Mouse (Mus musculus) embryo, embryonic 9.5 days (tissue): Measurements from ENCODE around the gene Josd2.

ENCODE experiments used
- DNase-seq: peaks from one replicate; pipeline ENCODE4 v3.0.0-alpha.2; 2017; ENCODE audit errors: extremely low spot score

Josd2 gene

DNA sequence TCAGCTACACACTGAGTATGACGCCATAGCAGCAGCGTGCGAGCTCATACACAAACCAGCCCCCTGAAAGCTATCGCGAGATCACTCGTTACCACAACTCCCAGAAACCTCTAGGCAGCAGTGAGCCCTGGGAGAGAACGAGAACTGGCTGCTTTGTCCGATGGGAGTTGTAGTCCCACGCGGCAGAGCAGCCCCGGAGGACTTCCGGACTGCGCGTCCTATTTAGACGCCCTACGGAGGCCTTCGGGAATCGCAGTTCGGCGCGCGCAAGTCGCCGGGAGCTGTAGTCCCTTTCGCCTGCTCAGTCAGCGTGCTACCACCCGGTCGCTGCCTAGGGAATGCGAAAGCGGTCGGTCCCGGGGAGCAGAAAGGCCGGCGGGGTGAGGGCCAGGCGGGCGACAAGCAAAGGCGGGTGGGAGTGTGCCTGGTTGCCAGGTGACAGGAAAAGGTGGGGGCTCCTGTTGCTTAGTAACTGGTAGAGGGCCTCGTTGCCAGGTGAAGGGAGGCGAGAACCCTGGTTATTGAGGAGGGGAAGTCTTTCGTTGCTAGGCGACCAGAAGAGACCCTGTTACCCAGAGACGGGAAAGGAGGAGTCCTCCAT is at the start of gene Josd2:
TSS of gene Josd2 (plus strand) at position 170 of the 601 bp plus-strand sequence.
- peak; percentile 93 for DNase-seq

DNA sequence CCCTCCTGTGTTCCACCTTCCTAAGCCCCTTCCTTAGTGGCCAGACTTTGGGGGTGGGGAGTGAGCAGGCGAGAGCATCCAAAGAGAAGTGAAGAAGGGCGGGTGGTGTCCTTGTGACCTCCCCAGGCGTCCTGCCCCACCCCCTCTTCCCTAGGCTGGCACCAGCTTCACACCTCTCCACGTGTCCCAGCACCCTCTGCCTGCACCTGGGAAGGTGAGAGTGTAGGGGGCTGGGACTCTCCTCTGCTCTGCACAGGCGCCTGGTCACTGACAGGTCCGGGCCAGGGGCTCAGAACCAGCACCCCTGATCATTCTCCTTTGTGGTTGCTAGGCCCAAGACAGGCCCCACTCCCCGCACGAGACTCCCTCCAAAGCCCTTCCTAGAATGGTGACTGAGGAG is 40.1 kb upstream of the Josd2 start:
- no peak for DNase-seq

DNA sequence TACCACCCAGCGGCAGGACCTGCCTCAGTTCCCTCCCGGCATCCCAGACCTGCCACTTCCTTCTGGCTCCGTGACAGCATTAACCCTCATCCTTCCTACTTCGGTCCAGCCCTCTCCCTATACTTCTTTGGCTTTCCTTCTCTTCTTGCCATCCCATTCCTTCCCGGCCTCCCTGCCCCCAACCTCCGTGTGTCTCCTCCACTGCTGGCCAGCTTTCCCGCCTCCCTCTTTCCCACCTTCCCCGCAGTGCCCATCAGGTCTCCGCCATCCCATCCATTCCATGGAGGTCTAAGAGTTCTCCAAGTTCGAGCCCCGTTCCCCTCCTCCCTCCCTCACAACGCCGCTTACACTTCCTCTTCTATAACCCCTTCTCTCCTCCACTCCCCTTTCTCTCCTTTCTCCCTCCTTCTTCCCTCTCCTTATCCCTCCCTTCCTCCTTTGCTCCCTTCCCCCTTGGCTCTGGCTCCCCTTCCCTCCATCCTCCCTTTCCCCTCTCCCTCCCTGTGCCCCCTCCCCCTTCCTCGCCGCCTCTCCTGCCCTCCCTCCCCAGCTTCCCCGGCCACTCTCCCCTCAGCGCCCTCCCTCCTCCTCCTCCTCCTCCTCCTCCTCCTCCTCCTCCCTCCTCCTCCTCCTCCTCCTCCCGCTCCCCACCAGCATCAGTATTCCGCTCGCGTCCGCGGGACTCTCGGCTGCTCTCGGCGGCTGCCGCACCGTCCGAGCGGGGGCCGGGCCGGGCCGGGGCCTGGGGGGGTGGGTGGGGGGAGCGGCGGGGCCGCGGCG is 39.4 kb upstream of the Josd2 start:
- DNase-seq: peak; percentile 65

DNA sequence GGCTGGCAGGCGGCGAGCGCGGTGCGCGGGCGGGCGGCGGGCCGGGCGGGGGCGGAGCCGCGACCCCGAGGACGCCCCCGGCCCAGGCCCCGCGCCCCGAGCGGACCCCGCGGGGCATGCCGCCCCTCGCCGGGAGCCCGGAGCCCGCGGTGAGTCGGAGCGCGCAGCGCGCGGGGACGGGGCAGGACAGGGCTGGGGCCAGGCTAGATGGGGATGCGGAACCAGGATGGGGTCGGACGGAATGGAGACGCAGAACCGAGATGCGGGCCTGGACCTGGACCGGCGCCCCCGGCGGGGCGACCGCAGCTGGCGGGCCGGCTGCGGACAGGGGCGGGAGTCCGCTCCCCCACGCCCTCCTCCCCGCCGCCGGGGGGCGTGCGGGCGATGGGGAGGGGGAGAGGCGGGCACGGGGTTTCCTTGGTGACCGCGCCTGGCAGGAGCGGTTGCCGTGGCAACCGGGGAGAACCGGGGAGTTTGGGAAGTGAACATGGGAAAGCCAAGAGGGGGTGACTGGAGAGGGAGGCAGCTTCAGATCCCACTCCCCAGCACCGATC is 38.7 kb upstream of the Josd2 start, which contains the start of gene Lrrc4b:
TSS of gene Lrrc4b (plus strand) at position 51 of the 554 bp plus-strand sequence.
- peak; percentile 72 for DNase-seq

DNA sequence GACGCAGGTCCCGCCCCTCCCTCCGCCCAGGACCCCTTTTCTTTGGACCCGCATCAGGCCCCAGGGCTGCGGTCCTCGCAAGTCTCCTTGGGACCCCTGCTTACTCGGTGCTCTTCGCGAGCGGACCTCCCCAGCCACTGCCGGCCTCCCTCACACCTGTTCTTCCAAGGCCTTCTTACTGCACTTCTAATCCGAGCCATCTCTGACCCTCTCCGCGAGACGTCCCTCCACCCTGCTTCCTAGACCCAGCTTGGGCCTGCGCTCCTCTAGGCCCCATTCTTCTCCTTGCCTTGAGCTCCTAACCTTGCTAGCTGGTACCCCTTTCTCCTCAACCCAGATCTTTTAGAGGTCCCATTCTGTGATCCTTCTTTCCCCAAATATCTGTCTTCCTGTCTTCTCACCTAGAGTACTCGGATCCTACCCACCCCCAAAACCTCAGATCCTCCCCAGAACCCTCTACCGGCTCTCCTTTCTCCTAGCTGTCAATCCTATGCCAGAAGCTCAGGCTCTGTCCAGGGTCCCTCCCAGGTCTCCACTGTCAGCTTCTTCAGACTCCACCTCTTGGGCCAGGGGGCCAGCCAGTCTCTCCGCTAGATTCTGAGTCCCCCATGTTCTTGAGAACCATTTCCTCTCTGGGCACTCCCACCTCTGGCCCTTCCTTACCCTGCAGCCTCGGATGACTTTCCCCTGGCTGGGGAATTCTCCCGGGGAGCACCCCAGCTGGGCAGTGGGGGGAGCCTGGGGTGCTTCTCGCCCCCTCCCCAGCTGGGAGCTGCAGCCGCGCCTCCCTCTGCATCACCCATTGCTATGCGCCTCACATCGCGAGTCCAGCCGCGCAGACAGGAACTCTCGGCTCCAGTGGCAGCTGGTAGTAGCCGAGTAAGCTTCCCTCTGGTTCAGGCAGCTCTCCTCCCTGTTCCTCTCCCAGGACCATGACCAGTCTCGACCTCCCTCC is 38.0 kb upstream of the Josd2 start:
- no peak for DNase-seq

DNA sequence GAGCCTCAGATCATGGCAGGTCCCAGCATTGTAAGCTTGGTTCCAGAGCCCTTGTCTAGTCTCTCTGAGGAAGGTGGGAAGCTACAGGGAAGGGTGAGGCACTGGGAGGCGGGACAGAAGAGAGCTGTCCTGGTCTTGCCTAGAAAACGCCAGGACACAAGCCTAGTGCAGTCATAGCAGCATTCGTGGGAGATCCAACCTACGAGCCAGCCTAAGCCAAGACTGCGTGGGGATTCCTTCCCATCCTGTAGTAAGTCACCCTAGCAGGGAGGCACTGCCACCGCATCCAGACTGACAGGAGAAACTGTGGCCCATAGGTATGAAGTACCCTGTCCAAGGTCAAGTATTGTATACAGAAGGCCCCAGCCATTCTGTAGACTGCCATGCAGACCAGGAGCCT is 35.2 kb upstream of the Josd2 start:
- DNase-seq: no peak

DNA sequence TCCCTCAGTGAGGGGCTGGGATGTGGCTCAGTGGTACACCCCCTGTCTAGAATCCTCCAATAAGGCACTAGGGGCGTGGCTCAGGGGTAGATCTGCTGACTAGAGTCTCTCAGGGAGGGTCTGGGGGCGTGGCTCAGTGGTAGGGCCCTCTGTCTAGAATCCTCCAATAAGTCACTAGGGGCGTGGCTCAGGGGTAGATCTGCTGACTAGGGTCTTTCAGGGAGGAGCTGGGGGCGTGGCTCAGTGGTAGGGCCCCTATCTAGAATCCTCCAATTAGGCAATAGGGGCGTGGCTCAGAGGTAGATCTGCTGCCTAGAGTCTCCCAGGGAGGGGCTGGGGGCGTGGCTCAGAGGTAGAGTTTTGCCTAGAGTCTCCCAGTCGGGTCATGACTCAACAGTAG is 34.4 kb upstream of the Josd2 start:
- DNase-seq: peak; percentile 72

DNA sequence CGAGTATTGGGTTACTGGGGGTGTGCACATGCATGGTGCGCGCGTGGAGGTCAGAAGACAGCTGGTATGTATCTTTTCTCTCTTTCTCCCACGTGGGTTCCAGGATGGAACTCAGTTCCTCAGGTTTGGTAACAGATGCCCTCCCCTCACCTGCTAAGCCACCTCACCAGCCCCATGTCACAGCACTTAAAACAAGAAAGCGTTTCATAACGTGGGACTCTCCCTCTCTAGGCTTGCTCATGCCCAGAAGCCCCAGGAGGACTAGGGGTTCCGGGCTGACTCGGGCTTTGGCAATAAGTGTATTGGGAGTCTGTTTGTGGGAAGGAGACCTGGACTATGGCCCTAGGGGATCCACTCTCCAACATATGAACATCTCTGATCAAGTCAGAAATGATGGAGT is 33.7 kb upstream of the Josd2 start:
- DNase-seq: no peak

DNA sequence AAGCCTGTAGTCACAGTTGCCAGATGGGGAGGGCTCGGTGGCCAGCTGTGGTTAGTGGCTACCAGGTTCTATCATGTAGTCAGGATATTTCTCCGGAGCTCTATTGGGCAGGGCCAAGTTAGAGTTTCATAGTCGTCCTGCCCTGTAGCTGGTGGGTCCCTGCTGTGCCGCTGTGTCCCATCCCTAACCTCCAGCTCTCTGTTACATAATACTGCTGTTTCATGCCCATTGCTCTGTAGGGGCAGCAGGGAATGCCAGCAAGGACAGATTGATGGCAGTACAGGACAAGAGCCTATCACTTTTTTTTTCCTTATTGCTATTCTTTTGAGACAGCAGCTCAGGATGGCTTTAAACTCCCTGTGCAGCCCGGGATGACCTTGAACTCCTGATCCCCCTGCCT is 32.0 kb upstream of the Josd2 start:
- no peak for DNase-seq

DNA sequence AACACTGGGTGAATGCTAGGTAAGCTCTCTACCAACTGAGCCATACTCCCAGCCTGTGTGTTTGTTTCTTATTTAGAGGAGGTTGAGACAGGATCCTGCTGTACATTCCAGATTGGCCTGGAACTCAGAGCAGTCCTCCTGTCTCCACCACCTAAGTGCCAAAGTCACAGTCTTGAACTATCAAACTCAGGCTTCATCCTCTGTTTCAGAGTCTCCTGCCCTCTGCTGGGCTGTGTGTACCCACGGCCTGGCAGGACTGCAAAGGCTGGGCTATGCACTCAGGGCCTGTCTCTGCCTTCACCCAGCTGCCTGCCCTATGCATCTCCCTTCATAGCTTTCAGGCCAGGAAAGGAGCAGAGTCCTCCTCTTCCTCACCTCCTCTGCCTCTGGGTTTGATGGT is 31.5 kb upstream of the Josd2 start:
- no peak for DNase-seq

DNA sequence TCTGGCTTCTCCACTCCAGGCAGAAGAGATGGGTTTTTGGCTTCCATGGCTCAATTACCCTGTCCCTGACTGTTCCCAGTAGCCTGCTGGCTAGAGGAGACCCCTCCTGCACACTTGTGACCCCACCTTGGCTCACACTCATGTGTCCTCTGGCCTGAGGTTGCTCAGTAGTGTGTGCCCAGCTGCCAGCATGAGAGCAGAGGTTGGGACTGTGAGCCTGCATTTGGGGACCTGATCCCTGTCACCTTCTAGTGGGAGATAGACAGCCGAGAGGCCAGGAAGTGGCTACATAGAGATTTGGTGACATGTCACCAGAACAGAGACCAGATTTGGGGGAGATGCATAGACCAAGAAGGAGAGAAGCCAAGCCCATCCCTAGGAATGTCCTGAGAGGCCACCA is 30.6 kb upstream of the Josd2 start:
- no peak for DNase-seq

DNA sequence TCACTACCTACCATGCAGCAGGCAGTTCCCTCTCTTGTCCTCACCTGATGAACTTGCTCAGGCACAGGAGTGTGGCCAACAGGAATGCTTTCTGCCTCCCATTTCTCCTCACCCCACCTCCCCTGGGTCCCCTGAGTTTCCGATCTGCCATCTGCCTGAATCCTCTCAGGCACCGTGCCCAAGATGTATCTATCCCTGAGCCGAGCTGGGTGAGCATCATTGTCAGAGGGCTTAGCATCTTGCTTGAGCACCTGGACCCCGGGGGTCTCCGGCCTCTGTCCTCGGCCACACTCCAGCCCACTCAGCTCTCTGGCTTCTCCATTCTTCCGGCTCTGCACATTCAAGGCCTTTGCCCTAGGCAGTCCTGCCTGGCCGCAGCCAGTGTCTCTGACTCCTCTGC is 29.8 kb upstream of the Josd2 start:
- DNase-seq: no peak

DNA sequence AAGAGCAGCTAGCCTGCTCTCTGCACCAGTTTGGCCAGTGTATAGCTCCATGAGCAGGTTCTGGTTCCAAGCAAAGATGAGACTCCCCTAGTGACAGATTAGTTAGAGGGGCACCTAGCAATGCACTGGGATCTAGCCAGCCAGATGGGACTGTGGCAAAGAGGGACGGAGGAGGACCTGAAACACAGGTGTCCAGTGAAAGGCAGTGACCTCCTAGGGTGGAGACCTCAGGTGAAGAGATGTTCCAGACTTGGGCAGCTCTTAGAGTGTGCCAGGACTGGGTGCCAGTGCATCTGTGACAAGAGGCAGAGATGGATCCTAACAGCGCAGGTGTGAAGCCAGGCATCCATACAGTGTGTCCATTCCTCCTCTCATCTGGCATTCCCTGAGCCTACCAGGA is 28.1 kb upstream of the Josd2 start:
- DNase-seq: no peak

DNA sequence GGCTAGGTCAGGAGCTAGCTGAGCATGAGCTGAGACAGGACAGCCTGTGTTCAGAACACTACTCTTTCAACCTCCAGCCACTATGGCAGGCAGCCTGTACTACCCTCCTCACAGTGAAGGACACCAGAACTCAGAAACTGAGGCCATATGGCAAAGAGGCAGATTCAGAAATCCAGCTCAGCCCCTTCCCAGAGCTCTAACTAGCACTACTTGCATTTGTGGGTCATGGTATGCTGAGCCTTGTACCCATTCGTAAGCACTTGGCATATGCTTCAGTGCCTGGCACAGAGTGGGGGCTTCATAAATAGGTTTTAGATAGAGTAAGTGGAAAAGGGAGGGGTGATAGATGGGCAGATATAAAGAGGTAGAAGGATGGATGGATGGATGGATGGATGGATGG is 27.3 kb upstream of the Josd2 start:
- DNase-seq: no peak

DNA sequence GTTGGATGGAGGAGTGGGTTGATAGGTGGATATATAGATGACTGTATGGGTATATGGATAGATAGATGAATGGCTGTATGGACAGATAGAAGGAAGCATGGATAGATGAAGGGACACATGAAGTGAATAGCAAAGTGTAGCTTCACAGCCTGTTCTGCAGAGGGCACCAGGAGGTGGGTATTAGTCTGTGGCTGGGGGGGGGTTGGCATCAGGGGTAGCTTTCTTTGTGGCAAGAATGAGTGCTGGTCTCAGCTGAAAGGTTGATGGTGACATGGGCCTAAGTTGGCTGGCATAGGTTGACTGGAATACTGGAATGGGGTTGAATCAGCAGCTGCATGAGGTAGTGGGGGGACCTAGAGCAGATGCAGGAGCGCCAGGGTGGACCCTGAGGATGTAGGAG is 26.6 kb upstream of the Josd2 start:
- DNase-seq: no peak

DNA sequence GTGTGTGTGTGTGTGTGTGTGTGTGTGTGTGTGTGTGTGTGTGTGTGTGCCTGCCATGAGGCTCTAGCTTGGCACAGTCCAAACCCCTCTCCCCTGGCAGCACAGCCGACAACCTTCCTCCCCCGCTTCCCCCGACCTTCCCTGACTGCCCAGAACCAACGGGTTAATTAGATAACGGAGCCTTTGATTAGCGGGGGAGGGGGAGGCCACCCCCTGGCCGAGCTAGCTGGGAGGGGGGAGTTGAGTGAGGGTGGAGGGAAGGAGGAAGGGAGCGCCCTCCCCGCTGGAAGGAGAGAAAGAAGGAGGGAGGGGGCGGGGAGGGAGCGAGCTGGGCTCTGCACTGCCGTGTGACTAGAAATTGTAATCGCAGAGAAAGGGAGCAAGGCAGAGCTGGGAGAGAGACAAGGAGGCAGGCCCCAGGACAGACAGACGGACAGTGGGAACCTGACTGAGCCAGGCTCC is 26.1 kb upstream of the Josd2 start:
- DNase-seq: peak; percentile 54

DNA sequence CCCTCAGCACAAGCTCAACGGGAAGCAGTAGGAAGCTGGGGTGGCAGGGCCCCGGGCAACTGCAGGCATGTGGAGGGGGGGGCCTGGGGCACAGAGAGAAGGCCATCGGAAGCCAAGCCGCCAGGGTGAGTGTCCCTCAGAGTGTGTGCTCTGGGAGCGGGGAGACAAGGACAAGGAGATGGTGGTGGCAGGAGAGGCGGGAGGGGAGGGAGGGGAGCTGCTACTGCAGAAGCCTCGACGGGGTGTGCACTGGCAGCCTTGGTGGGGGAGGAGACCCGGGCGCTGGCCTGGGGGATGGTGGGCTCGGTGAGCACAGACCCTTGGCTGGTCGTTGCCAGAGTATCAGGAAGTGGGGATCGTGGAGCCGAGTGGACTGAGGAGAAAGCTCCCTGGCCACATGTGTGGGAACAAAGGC is 25.4 kb upstream of the Josd2 start:
- peak; percentile 53 for DNase-seq

DNA sequence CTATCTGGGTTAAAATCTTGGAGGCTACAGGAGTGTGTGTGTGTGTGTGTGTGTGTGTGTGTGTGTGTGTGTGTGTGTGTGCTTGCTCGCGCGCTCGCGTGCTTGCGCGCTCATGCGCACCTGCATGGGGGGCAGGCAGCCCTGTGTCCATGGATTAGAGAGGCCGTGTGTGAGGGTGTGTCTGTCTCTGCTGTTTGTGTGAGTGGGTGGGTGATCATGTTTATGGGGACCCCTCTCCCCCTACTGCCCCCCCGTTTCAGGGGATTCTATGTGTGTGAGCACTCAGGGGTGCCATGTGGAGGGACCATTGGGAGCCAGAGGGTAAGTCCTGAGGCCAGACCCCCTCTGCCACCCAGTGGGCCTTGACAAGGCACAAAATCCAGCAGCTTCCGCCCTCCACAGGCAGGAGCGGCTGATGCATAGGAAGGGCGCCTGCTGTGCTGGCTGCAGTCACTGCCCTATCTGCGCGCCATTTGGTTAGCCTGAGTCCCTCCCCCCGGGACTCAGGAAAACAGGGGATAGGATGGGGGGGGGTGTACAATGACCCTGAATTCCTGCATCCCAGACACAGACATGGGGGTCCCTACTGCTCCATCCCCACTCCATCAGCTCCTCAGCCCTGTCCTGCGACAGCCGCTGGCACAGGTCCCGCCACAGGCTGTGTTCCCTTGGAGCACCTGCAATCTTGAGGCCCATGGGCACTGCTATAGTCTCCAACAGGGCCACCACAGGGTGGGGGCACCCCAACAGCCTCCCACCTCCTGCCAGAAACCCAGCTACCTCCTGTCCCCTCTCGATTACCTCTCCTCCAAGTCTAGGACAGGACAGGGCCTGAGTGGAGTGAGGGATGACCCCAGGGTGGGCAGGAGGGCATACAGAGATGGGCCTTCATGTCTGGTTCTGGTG is 24.3 kb upstream of the Josd2 start:
- DNase-seq: no peak

DNA sequence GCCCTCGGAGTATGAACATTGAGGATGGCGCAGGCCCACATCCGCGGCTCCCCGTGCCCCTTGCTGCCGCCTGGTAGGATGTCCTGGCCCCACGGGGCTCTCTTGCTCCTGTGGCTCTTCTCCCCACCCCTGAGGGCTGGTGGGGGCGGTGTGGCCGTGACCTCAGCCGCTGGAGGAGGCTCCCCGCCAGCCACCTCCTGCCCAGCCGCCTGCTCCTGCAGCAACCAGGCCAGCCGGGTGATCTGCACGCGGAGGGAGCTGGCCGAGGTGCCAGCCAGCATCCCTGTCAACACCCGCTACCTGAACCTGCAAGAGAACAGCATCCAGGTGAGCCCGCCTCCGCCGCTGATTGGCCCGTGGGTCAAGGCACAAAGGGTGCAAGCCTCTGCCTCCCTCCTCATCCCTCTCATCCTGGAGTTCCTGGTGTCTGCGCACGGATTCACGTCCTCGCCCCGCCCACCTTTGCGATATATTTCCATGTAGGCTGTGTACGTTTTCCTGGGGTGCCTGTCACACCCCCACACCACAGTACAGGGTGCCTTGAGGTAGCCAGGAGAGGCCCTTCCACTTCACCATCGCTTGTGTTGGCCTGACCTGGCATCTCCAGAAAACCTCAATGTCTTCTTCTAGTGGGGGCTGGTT is 22.8 kb upstream of the Josd2 start:
- DNase-seq: no peak

DNA sequence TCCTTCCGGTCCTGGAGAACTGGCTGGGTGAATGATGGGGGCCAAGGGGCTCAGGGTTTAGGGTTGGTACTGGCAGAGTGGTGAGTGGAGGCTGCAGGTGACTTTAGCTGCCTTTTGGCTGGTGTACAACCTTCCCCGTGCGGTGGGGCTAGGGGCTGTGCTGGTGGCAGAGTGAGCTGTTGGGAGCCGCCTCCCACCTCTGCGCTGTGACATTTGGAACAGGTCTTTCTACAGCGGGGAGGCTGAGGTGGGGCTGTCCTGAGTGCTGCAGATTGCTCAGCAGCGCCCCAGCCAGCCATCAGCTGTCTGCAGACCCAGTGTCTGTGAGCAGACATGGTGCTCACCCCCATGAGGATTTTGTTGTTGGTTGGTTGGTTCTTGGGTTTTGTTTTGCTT is 22.3 kb upstream of the Josd2 start:
- no peak for DNase-seq
